ENCODE assay signal across 16 mouse cellular contexts in genomic region chr15:31318158-31318955, GRCm38 (mm10). TPM values are rescaled to one million over a fixed set of nuclear protein-coding genes. Genes with fewer than 3 reads are reported as not detected.
DNase-seq lines count a peak whose midpoint lies in the region; ATAC-seq and TF ChIP-seq lines count a peak whose summit lies in the region.
"Had no signal": no experiment of that assay in that cellular context is flagged by ENCODE, and none has a peak within 500 bp of the region (broad histone marks: within the 10 kb centered on the region; RNA-seq: fewer than 3 reads in every experiment).

No protein-coding gene starts in this region.

- peaks cover 22% of the 10 kb centered on the region; the same call in 1 of the 2 replicates for H3K4me1 ChIP-seq in neural tube, embryonic 13.5 days (replicated peaks)
- peaks cover 7% of the 10 kb centered on the region; the same call in 1 of the 2 replicates for H3K4me1 ChIP-seq in limb, embryonic 11.5 days (ENCODE audit: control insufficient read depth, insufficient read depth, low read length)
- H3K4me1 ChIP-seq in stomach, postnatal 0 days (replicated peaks; ENCODE audit: control insufficient read depth, insufficient read depth) = no peaks in the 10 kb centered on the region
- H3K4me1 ChIP-seq: intestine, embryonic 15.5 days had no signal

- no peak for TF ChIP-seq EP300 in stomach, postnatal 0 days (optimal IDR thresholded peaks at IDR 0.05)

- TF ChIP-seq CTCF in stomach, postnatal 0 days (IDR thresholded peaks at IDR 0.05; ENCODE audit: low read depth) = no peak

- WGBS in neural tube, embryonic 13.5 days = 42% methylated on average over 6 of the region's 6 CpGs
- WGBS in limb, embryonic 11.5 days = 17% methylated on average over 6 of the region's 6 CpGs
- WGBS in stomach, postnatal 0 days = 33% methylated on average over 6 of the region's 6 CpGs

- peak overlapping the region; percentile 38; the same call in 1 of the 2 replicates for H3K27ac ChIP-seq in neural tube, embryonic 13.5 days (replicated peaks)
- peak overlapping the region; percentile 43; the same call in 1 of the 2 replicates for H3K27ac ChIP-seq in limb, embryonic 11.5 days (replicated peaks; ENCODE audit: low read depth, low read length)
- no peak overlapping the region for H3K27ac ChIP-seq in stomach, postnatal 0 days (replicated peaks)
- H3K27ac ChIP-seq: heart, embryonic 10.5 days; intestine, embryonic 15.5 days had no signal

- H3K4me2 ChIP-seq in neural tube, embryonic 13.5 days = no peak overlapping the region
- no peak overlapping the region for H3K4me2 ChIP-seq in limb, embryonic 11.5 days (ENCODE audit: low read depth, severe bottlenecking)
- H3K4me2 ChIP-seq in stomach, postnatal 0 days (replicated peaks; ENCODE audit: low read depth) = no peak overlapping the region
- H3K4me2 ChIP-seq: intestine, embryonic 15.5 days; midbrain, embryonic 11.5 days had no signal

- H3K9ac ChIP-seq in neural tube, embryonic 13.5 days = no peak overlapping the region
- no peak overlapping the region for H3K9ac ChIP-seq in limb, embryonic 11.5 days (ENCODE audit: low read length)
- no peak overlapping the region for H3K9ac ChIP-seq in stomach, postnatal 0 days (ENCODE audit: low read length)
- H3K9ac ChIP-seq: intestine, embryonic 15.5 days had no signal

- H3K4me3 ChIP-seq in neural tube, embryonic 13.5 days = no peak overlapping the region
- no peak overlapping the region for H3K4me3 ChIP-seq in limb, embryonic 11.5 days (ENCODE audit: low read depth, low read length)
- no peak overlapping the region for H3K4me3 ChIP-seq in stomach, postnatal 0 days (ENCODE audit: low read depth, low read length)
- H3K4me3 ChIP-seq: heart, embryonic 10.5 days; intestine, embryonic 15.5 days had no signal

- no peaks in the 10 kb centered on the region for H3K27me3 ChIP-seq in neural tube, embryonic 13.5 days
- H3K27me3 ChIP-seq in limb, embryonic 11.5 days (ENCODE audit: control insufficient read depth, insufficient read depth, low read length) = no peaks in the 10 kb centered on the region
- no peaks in the 10 kb centered on the region for H3K27me3 ChIP-seq in stomach, postnatal 0 days (ENCODE audit: control insufficient read depth, insufficient read depth, low read length)
- H3K27me3 ChIP-seq: intestine, embryonic 15.5 days had no signal

- DNase-seq in cerebellum, postnatal 10 days = peak; percentile 64 to 75
- no peak for DNase-seq in cerebellum, postnatal 25 days
- DNase-seq in neural tube, embryonic 10.5 days (ENCODE audit: extremely low spot score, low spot score) = no peak
- peak; percentile 56 for DNase-seq in limb, embryonic 11.5 days (ENCODE audit: low spot score)
- no peak for DNase-seq in stomach, postnatal 0 days (ENCODE audit: low spot score)
- no peak for DNase-seq in layer of hippocampus, adult 18-20 months (ENCODE audit: low spot score in 2 of 2)
- DNase-seq in frontal cortex, postnatal 36 days (ENCODE audit: low spot score in 2 of 2) = no peak
- DNase-seq: adrenal gland, postnatal 25 days; cerebellum, adult 2 months; kidney, postnatal 36 days; liver; thymus, adult 2 months had no signal

- no peaks in the 10 kb centered on the region for H3K36me3 ChIP-seq in neural tube, embryonic 13.5 days
- H3K36me3 ChIP-seq in limb, embryonic 11.5 days (ENCODE audit: control insufficient read depth, insufficient read depth, low read length) = no peaks in the 10 kb centered on the region
- no peaks in the 10 kb centered on the region for H3K36me3 ChIP-seq in stomach, postnatal 0 days (ENCODE audit: control insufficient read depth, insufficient read depth, low read length)
- H3K36me3 ChIP-seq: heart, embryonic 10.5 days; intestine, embryonic 15.5 days had no signal

- no peak for ATAC-seq in neural tube, embryonic 13.5 days (ENCODE audit: low read depth)
- no peak for ATAC-seq in limb, embryonic 11.5 days (ENCODE audit: insufficient number of reproducible peaks, low FRiP score, low TSS enrichment, low read depth)
- no peak for ATAC-seq in stomach, postnatal 0 days (ENCODE audit: low FRiP score, low TSS enrichment)
- ATAC-seq: intestine, embryonic 15.5 days had no signal

- no peaks in the 10 kb centered on the region for H3K9me3 ChIP-seq in neural tube, embryonic 13.5 days
- H3K9me3 ChIP-seq in limb, embryonic 11.5 days (ENCODE audit: control insufficient read depth, low read length) = no peaks in the 10 kb centered on the region
- no peaks in the 10 kb centered on the region for H3K9me3 ChIP-seq in stomach, postnatal 0 days (ENCODE audit: control insufficient read depth, low read length)
- H3K9me3 ChIP-seq: heart, embryonic 10.5 days; intestine, embryonic 15.5 days had no signal

RNA-seq across cellular contexts. Expression of gene Ankrd33b, which starts 49.2 kb away (rescaled TPM):
- polyA plus RNA-seq in neural tube, embryonic 13.5 days (2015; fragmentation: Nextera tagmentation; extraction: Ambion mirVana) = 0.83 and 0.99 TPM in 2 replicates
- 0.36 and 0.40 TPM in 2 replicates for polyA plus RNA-seq in limb, embryonic 11.5 days (2014; fragmentation: Nextera tagmentation; extraction: Ambion mirVana)
- polyA plus RNA-seq in stomach, postnatal 0 days (2015; fragmentation: Nextera tagmentation; extraction: Ambion mirVana) = 0.27 and 0.41 TPM in 2 replicates
- 10 to 100 TPM; 61.6 to 66.7 TPM for total RNA-seq in layer of hippocampus, adult 18-20 months (2021)

Comparison
In these comparisons a context has a peak if more than half of its experiments do, and no peak if none do; other contexts are left out.
1. DNase-seq: peak in cerebellum, postnatal 10 days (2 of 2) and limb, embryonic 11.5 days (single experiment); none in cerebellum, postnatal 25 days (0 of 2), neural tube, embryonic 10.5 days (single experiment), stomach, postnatal 0 days (single experiment), layer of hippocampus, adult 18-20 months (0 of 2) and frontal cortex, postnatal 36 days (0 of 2).